Mouse (Mus musculus) adipose tissue, adult 10 weeks (tissue): ENCODE measurements around the gene Rtn4ip1. TPM values are rescaled to one million over a fixed set of nuclear protein-coding genes. Genes with fewer than 3 reads are reported as not detected.

ENCODE experiments used
- polyA plus RNA-seq: library from polyadenylated mRNA; stranded (reverse); fragments of 350-450 nt; fragmentation: Illumina TruSeq; extraction: RNeasy Lipid Tissue Mini Kit (QIAGEN cat#74804); gene quantifications from one replicate; pipeline ENCODE4 v1.2.3, GENCODE M21; 2014; ENCODE audit warnings: low read depth, low replicate concordance

The Rtn4ip1 gene
- 17.3 TPM for polyA plus RNA-seq

DNA sequence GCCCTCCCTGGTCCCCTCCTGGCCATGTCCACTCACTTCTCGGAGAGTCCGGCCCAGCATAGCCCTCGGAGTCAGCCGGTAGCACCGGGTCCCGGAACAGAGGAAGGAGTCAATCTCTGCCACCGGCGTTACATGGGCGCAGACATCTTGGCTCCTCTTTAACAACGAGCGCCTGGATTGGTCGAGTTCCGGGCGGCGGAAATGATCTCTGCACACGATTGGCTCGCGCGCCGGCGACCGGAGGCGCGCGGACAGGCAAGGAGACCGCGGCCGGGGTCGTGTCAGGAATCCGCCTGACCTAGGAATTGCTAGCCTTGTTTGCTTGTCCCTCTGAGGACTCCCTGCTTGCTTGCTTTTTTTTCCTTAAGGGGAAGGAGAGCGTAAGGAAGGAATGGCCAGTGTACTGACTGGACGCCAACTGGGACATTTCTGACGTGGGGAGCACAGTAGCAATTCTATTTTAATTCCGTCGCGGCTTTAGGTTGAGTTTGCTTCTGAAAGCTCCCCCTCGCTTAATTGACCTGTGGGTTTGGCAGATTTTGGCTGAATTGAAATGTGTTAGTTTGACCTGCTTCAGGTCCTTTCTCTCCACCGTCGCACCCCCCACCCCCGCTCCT, at the start of gene Rtn4ip1, which contains the start of gene Qrsl1:
Gene Rtn4ip1, plus strand, starts transcription at position 230 of the 617 bp plus-strand sequence.
Gene Qrsl1, minus strand, starts transcription at position 168 of the 617 bp plus-strand sequence.

Other genes with a start within 250 kb of the Rtn4ip1 start
- 14.8 TPM for gene Qrsl1, start 62 bp upstream of the Rtn4ip1 start, polyA plus RNA-seq
- 13.7 TPM for gene Crybg1, start 247.0 kb downstream of the Rtn4ip1 start, polyA plus RNA-seq